Mouse (Mus musculus) left cerebral cortex, adult 2 months (tissue): ENCODE measurements around the gene Gm9999. TPM values are rescaled to one million over a fixed set of nuclear protein-coding genes. Genes with fewer than 3 reads are reported as not detected.

Experiments used
- DNase-seq, 2 experiments: peaks; one replicate each; pipeline ENCODE4 v3.0.0; 2021 to 2022; ENCODE audit warnings: low spot score in 2 of 2, mixed read lengths in 1 of 2; ENCODE audit errors: extremely low spot score in 1 of 2
- H3K27ac ChIP-seq: fragments of 200-600 bp; 2 replicates; pipeline ENCODE4 v1.8.1; 2022
- H3K4me3 ChIP-seq: fragments of 200-600 bp; 2 replicates; pipeline ENCODE4 v1.8.1; 2022
- CTCF ChIP-seq: fragments of 200-600 bp; IDR thresholded peaks from 2 replicates; pipeline ENCODE4 v1.8.1; 2022; ENCODE audit warnings: antibody characterized with exemption, mild to moderate bottlenecking, moderate library complexity
- intact Hi-C: fragments of 180-260 bp; cut with DNase I; formaldehyde crosslinking; loops from one replicate; pipeline ENCODE4 v1.15.1; 2025
- long read RNA-seq, 2 experiments: library from polyadenylated mRNA; stranded (forward); transcript quantifications; one replicate each; pipeline ENCODE4 v2.0.0; 2021; ENCODE audit warnings: borderline mapping rate in 2 of 2
- total RNA-seq, 2 experiments: library from RNA; stranded (reverse); gene quantifications; 2 replicates each; pipeline ENCODE4 v1.2.3; 2021

Gm9999 gene
- total RNA-seq: not detected
- long read RNA-seq, experiment 1: 0 reads
- long read RNA-seq, experiment 2: 0 reads

- Histone ChIP-seq H3K27ac (no peak within 1 kb of the TSS), H3K4me3 (no peak within 1 kb of the TSS)
- intact Hi-C loops: no loop called here
- TF ChIP-seq CTCF: no peak
- no peak for DNase-seq
These were observed at the start of gene Gm9999 for GRCm38 (mm10) chr7:46983280-46983679. TSS of gene Gm9999 (plus strand) at chr7:46983580.

DNA sequence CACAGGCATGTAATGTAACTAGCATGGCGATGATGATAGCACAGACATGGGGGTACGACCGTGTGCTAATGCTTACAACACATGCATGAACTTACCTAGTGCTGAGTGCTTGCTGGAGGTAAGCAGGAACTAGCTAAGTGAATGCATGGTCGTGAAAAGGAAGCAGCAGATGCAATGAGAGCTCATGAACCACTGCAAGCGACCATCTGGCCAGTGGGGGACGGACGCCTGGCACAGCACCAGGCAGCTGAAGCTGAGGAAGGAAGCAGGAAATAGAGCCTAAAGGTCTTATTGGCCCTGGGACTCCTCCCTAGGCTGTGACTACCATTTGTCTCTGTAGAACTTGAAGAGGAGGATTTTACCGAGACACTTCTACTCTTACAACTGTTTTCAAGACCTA is 48.6 kb upstream of the Gm9999 start:
- Histone ChIP-seq H3K27ac (no peak overlapping the region), H3K4me3 (no peak overlapping the region)
- no peak for TF ChIP-seq CTCF
- intact Hi-C loops: no loop called here
- no peak for DNase-seq

DNA sequence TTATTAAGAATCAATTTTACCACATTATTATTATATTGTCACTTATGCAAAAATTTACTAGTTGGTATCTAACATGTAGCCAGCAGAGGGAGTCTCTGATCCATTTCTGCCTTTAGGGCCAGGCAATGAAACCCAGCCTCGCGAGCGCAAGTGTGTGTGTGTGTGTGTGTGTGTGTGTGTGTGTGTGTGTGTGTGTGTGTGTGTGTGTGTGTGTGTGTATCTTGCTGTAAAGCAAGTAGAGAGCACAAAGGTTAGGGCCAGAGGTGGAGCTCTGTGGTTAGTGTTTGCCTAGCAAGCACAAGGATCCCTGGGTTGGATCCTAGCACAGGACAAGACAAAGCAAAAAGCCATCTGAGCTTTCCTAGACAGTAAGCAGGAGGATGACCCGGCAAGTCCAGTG is 47.5 kb upstream of the Gm9999 start:
- no peak overlapping the region for H3K27ac ChIP-seq
- no peak overlapping the region for H3K4me3 ChIP-seq
- intact Hi-C loops: no loop called here
- no peak for DNase-seq
- TF ChIP-seq CTCF: peak; percentile 48

GRCm38 (mm10) chr7:46957831-46958691 is 25.3 kb upstream of the Gm9999 start, which contains the start of gene Uevld:
TSS of gene Uevld (minus strand) at chr7:46958527.
- intact Hi-C loops: loop anchor here (1.0 to 5.0 kb wide), 2 partner anchors 36 to 50 kb away; partner anchors contain the start of gene Spty2d1
- peak within 1 kb of the TSS; percentile 74 for H3K27ac ChIP-seq
- DNase-seq: peak; percentile 92 to 94
- no peak for TF ChIP-seq CTCF
- peak within 1 kb of the TSS; percentile 81 for H3K4me3 ChIP-seq

- H3K27ac ChIP-seq: no peak overlapping the region
- intact Hi-C loops: loop anchor here (1.0 to 5.0 kb wide), 2 partner anchors 37 to 49 kb away; partner anchors contain the start of gene Spty2d1
- H3K4me3 ChIP-seq: peak overlapping the region; percentile 81
- DNase-seq: no peak
- no peak for TF ChIP-seq CTCF
These were observed 24.5 kb upstream of the Gm9999 start for GRCm38 (mm10) chr7:46958853-46959252.

- Histone ChIP-seq H3K4me3 (no peak overlapping the region), H3K27ac (no peak overlapping the region)
- intact Hi-C loops: loop anchor here (5.0 kb wide), 1 partner anchor 121 kb away; no protein-coding TSS in a partner anchor
- no peak for DNase-seq
- TF ChIP-seq CTCF: no peak
These were observed 22.4 kb upstream of the Gm9999 start for GRCm38 (mm10) chr7:46960991-46961390.

DNA sequence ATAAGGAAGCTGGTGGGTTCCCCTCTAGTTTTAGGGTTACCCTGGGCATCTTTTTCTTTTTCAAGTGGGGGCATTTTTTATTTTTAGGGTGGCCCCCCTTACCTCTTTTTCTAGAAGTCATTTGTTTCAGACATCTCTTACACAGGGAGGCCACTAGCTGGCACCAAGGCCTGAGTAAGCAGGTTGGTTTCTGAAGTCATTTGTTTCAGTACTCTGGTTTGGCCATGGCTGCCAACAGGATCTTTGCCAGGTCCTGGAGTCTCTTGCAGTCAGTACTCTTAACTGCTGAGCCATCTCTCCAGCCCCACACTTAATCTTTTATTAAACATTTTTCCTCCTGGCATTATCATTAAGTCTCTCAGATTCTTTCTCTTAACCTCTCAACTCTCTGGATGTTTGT is 21.2 kb upstream of the Gm9999 start:
- intact Hi-C loops: loop anchor here (5.0 kb wide), 1 partner anchor 120 kb away; no protein-coding TSS in a partner anchor
- no peak for TF ChIP-seq CTCF
- DNase-seq: no peak
- H3K27ac ChIP-seq: no peak overlapping the region
- no peak overlapping the region for H3K4me3 ChIP-seq

DNA sequence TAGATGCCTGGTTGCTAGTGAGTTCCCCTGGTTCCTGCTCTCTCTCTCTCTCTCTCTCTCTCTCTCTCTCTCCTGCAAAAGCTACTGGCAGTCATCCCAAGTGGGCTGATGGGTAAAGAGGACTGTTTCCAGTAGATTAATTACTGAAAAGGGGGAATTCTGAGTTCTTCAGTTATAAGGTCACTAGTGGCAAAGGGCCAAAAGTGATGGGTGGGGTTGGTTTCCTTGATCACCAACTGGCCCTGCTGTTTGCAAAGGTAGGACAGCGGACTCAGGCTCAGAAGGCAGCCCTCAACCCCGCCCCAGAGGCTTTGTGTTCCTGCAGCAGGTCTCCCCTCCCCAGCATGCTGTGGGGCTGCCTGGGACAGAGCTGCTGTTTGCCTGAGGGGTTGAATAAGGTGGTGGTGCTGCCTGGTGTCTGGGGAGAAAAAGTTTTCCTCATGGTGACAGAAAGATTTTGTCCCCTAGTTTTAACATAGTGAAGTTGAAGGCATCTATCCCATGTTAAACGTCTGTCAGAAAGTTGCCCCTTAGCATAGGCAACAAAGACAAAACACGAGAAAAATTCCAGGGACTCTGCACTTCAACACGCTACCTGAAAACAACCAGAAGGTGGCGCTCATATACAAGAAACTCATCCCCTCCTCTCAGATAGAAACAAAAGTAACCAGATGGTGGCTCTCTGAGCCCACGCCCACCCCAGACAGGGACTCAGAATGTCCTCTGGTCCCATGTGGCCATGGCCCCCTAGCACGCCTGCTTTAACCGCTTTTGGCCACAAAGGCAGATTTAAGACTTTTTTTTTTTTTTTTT is 20.4 kb upstream of the Gm9999 start:
- peak; percentile 91 for TF ChIP-seq CTCF
- DNase-seq: peak; percentile 57 to 60
- no peak overlapping the region for H3K4me3 ChIP-seq
- intact Hi-C loops: loop anchor here (1.0 to 5.0 kb wide), 3 partner anchors 52 to 187 kb away; no protein-coding TSS in a partner anchor
- H3K27ac ChIP-seq: no peak overlapping the region

- intact Hi-C loops: loop anchor here (5.0 kb wide), 1 partner anchor 118 kb away; no protein-coding TSS in a partner anchor
- no peak for DNase-seq
- Histone ChIP-seq H3K27ac (no peak overlapping the region), H3K4me3 (no peak overlapping the region)
- no peak for TF ChIP-seq CTCF
These were observed 19.3 kb upstream of the Gm9999 start for GRCm38 (mm10) chr7:46964070-46964469.

DNA sequence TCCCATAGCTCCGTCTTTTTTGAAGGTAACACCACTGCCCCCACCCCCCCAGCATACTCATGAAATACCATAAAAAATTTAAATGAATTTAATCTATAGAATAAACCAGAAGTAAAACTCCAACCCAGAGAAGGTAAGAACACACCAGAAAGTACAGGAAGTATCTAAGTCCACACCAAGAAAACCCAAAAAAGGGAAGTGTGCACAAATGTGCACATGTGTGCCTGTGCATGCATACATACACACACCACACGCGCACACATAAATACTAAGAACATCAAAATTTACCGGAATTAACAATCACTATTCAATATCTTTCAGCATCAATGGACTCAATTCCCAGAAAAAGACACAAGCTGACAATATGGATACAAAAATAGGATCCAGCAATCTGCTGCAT is 13.5 kb upstream of the Gm9999 start:
- Histone ChIP-seq H3K27ac (no peak overlapping the region), H3K4me3 (no peak overlapping the region)
- no peak for TF ChIP-seq CTCF
- intact Hi-C loops: no loop called here
- no peak for DNase-seq

- intact Hi-C loops: no loop called here
- no peak overlapping the region for H3K27ac ChIP-seq
- DNase-seq: no peak
- no peak overlapping the region for H3K4me3 ChIP-seq
- no peak for TF ChIP-seq CTCF
These were observed 8.7 kb upstream of the Gm9999 start for GRCm38 (mm10) chr7:46974648-46975047.

DNA sequence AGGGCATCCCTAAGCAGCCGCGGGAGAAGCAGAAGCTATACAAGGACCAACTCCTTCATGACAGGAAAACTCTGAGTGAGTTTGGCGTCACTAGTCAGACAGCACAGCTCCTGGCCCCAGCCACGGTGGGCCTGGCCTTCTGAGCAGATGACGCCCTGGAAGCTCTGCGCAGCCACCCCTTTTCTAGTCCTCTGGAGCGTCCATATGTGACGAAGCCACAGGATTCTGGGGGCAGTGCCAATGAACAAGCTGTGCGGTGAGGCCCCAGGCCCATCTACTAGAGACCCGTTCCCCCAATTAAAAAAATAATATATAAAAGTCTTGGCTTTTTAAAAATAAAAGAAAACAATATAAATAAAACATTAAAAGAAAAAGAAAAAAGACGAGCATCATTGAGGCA is 7.9 kb upstream of the Gm9999 start:
- DNase-seq: no peak
- no peak for TF ChIP-seq CTCF
- no peak overlapping the region for H3K4me3 ChIP-seq
- intact Hi-C loops: no loop called here
- no peak overlapping the region for H3K27ac ChIP-seq
